Mouse (Mus musculus) heart, embryonic 12.5 days (tissue): ENCODE measurements around the gene Vasp. TPM values are rescaled to one million over a fixed set of nuclear protein-coding genes. Genes with fewer than 3 reads are reported as not detected.
A peak's percentile ranks its signal among the peaks of the same experiment; 100 is the strongest.

Experiments
- ATAC-seq: fragments of 200-750 bp; cut with Nextera tagmentation; 2 replicates; pipeline ENCODE4 v1.8.0; 2017; ENCODE audit warnings: moderate TSS enrichment, moderate library complexity; ENCODE audit not compliant: insufficient number of reproducible peaks, low FRiP score
- H3K27ac ChIP-seq: fragments of 300-500 bp; sonication (generic); 2 replicates; pipeline ENCODE4 v1.5.1; 2016; ENCODE audit warnings: mild to moderate bottlenecking, moderate library complexity; ENCODE audit not compliant: poor library complexity, severe bottlenecking
- H3K27me3 ChIP-seq: fragments of 300-500 bp; sonication (generic); replicated peaks from 2 replicates; pipeline ENCODE4 v1.6.1; 2016; ENCODE audit warnings: mild to moderate bottlenecking, moderate library complexity
- H3K36me3 ChIP-seq: fragments of 300-500 bp; sonication (generic); 2 replicates; pipeline ENCODE4 v1.6.1; 2016; ENCODE audit warnings: mild to moderate bottlenecking, moderate library complexity
- H3K4me1 ChIP-seq: fragments of 300-500 bp; sonication (generic); replicated peaks from 2 replicates; pipeline ENCODE4 v1.6.1; 2016; ENCODE audit warnings: mild to moderate bottlenecking
- H3K4me2 ChIP-seq: fragments of 300-500 bp; sonication (generic); 2 replicates; pipeline ENCODE4 v1.6.1; 2016; ENCODE audit warnings: mild to moderate bottlenecking, moderate library complexity
- H3K4me3 ChIP-seq: fragments of 300-500 bp; sonication (generic); 2 replicates; pipeline ENCODE4 v1.5.1; 2016; ENCODE audit warnings: mild to moderate bottlenecking
- H3K9ac ChIP-seq: fragments of 300-500 bp; sonication (generic); 2 replicates; pipeline ENCODE4 v1.6.1; 2016; ENCODE audit warnings: mild to moderate bottlenecking, moderate library complexity
- H3K9me3 ChIP-seq: fragments of 300-500 bp; sonication (generic); replicated peaks from 2 replicates; pipeline ENCODE4 v1.6.1; 2016; ENCODE audit warnings: mild to moderate bottlenecking, moderate library complexity
- WGBS: fragments of 180-500 bp; shearing (Covaris S2); methylation state at CpG from one replicate; pipeline ENCODE4 v1.1.7; 2016; 5-methylcytosine and 5-hydroxymethylcytosine counted together
- polyA plus RNA-seq: library from polyadenylated mRNA; unstranded; fragments of >200 nt; fragmentation: Nextera tagmentation; extraction: Ambion mirVana; gene quantifications from 2 replicates; pipeline ENCODE4 v1.2.1, GENCODE M21; 2016

Vasp gene
- polyA plus RNA-seq, 1 experiment from 2014 or later, result 93.7 TPM

GRCm38 (mm10) chr7:19302264-19303045 is 30.8 kb upstream of the Vasp start:
- no peaks in the 10 kb centered on the region for H3K36me3 ChIP-seq
- peak overlapping the region; percentile 53 for H3K9ac ChIP-seq
- peaks cover 60% of the 10 kb centered on the region for H3K27me3 ChIP-seq
- no peaks in the 10 kb centered on the region for H3K9me3 ChIP-seq
- 49% methylated on average over 13 of the region's 13 CpGs for WGBS
- peak overlapping the region; percentile 59; the same call in 1 of the 2 replicates for H3K4me2 ChIP-seq
- H3K4me1 ChIP-seq, result peaks cover 30% of the 10 kb centered on the region
- ATAC-seq, result no peak
- H3K4me3 ChIP-seq, result peak overlapping the region; percentile 48; the same call in 1 of the 2 replicates
- no peak overlapping the region for H3K27ac ChIP-seq

- Histone ChIP-seq H3K9me3 (no peaks in the 10 kb centered on the region), H3K36me3 (no peaks in the 10 kb centered on the region), H3K4me2 (peak overlapping the region; percentile 59), H3K27ac (no peak overlapping the region), H3K27me3 (peaks cover 53% of the 10 kb centered on the region), H3K9ac (peak overlapping the region; percentile 53), H3K4me1 (peaks cover 29% of the 10 kb centered on the region), H3K4me3 (peak overlapping the region; percentile 48)
- ATAC-seq, result no peak
- 12% methylated on average over 16 of the region's 16 CpGs for WGBS
These were observed 30.0 kb upstream of the Vasp start for GRCm38 (mm10) chr7:19301461-19302263.

- no peak overlapping the region for H3K27ac ChIP-seq
- H3K4me2 ChIP-seq, result peak overlapping the region; percentile 59
These were observed 29.1 kb upstream of the Vasp start for GRCm38 (mm10) chr7:19300501-19301421.

GRCm38 (mm10) chr7:19299194-19299593 is 27.6 kb upstream of the Vasp start:
- Histone ChIP-seq H3K4me3 (no peak overlapping the region), H3K4me2 (no peak overlapping the region), H3K27ac (no peak overlapping the region), H3K27me3 (peaks cover 28% of the 10 kb centered on the region), H3K9me3 (no peaks in the 10 kb centered on the region), H3K4me1 (peaks cover 21% of the 10 kb centered on the region), H3K36me3 (no peaks in the 10 kb centered on the region), H3K9ac (no peak overlapping the region)
- 16% methylated on average over 3 of the region's 3 CpGs for WGBS
- no peak for ATAC-seq

More at GRCm38 (mm10) chr7:19300501-19301421, 29.1 kb upstream of the Vasp start:
- Histone ChIP-seq H3K4me1 (peaks cover 29% of the 10 kb centered on the region), H3K36me3 (no peaks in the 10 kb centered on the region), H3K4me3 (peak overlapping the region; percentile 48), H3K27me3 (peaks cover 44% of the 10 kb centered on the region), H3K9me3 (no peaks in the 10 kb centered on the region), H3K9ac (no peak overlapping the region)
- 0% methylated on average over 29 of the region's 29 CpGs for WGBS
- ATAC-seq, result peak; percentile 81

- peaks cover 14% of the 10 kb centered on the region for H3K27me3 ChIP-seq
- H3K9ac ChIP-seq, result no peak overlapping the region
- H3K36me3 ChIP-seq, result no peaks in the 10 kb centered on the region
- no peak overlapping the region for H3K27ac ChIP-seq
- H3K4me3 ChIP-seq, result no peak overlapping the region
- ATAC-seq, result no peak
- WGBS, result 85% methylated on average over 5 of the region's 5 CpGs
- H3K9me3 ChIP-seq, result no peaks in the 10 kb centered on the region
- H3K4me1 ChIP-seq, result peaks cover 13% of the 10 kb centered on the region
- no peak overlapping the region for H3K4me2 ChIP-seq
These were observed 26.2 kb upstream of the Vasp start for GRCm38 (mm10) chr7:19297794-19298193.

GRCm38 (mm10) chr7:19297034-19297433 is 25.4 kb upstream of the Vasp start:
- H3K36me3 ChIP-seq, result no peaks in the 10 kb centered on the region
- no peak overlapping the region for H3K4me2 ChIP-seq
- no peak overlapping the region for H3K4me3 ChIP-seq
- peaks cover 6% of the 10 kb centered on the region; the same call in 1 of the 2 replicates for H3K27me3 ChIP-seq
- H3K4me1 ChIP-seq, result peaks cover 13% of the 10 kb centered on the region
- no peak for ATAC-seq
- no peaks in the 10 kb centered on the region for H3K9me3 ChIP-seq
- no peak overlapping the region for H3K9ac ChIP-seq
- H3K27ac ChIP-seq, result no peak overlapping the region
- 83% methylated on average over 6 of the region's 6 CpGs for WGBS

GRCm38 (mm10) chr7:19295503-19296185 is 24.0 kb upstream of the Vasp start:
- Histone ChIP-seq H3K9ac (peak overlapping the region; percentile 68), H3K4me2 (peak overlapping the region; percentile 71)
- 21% methylated on average over 22 of the region's 22 CpGs for WGBS

GRCm38 (mm10) chr7:19290969-19291596 is 19.5 kb upstream of the Vasp start:
- H3K27me3 ChIP-seq, result peaks cover 8% of the 10 kb centered on the region; the same call in 1 of the 2 replicates
- peak overlapping the region; percentile 84 for H3K4me2 ChIP-seq
- peak overlapping the region; percentile 58 for H3K4me3 ChIP-seq
- H3K36me3 ChIP-seq, result no peaks in the 10 kb centered on the region
- H3K9ac ChIP-seq, result peak overlapping the region; percentile 70
- ATAC-seq, result peak; percentile 79
- H3K4me1 ChIP-seq, result peaks cover 23% of the 10 kb centered on the region
- H3K27ac ChIP-seq, result peak overlapping the region; percentile 76
- no peaks in the 10 kb centered on the region for H3K9me3 ChIP-seq
- WGBS, result under 1% methylated on average over 20 of the region's 20 CpGs

More at GRCm38 (mm10) chr7:19295503-19296185, 24.0 kb upstream of the Vasp start:
- peak; percentile 53 for ATAC-seq
- H3K9me3 ChIP-seq, result no peaks in the 10 kb centered on the region
- H3K27ac ChIP-seq, result no peak overlapping the region
- peaks cover 16% of the 10 kb centered on the region for H3K4me1 ChIP-seq
- H3K36me3 ChIP-seq, result no peaks in the 10 kb centered on the region
- no peaks in the 10 kb centered on the region for H3K27me3 ChIP-seq
- peak overlapping the region; percentile 41 for H3K4me3 ChIP-seq

- H3K4me2 ChIP-seq, result no peak overlapping the region
- no peaks in the 10 kb centered on the region for H3K36me3 ChIP-seq
- H3K9ac ChIP-seq, result no peak overlapping the region
- peaks cover 42% of the 10 kb centered on the region for H3K27me3 ChIP-seq
- H3K4me3 ChIP-seq, result no peak overlapping the region
- H3K4me1 ChIP-seq, result peaks cover 11% of the 10 kb centered on the region
- no peak for ATAC-seq
- WGBS, result 26% methylated on average over 4 of the region's 4 CpGs
- no peaks in the 10 kb centered on the region for H3K9me3 ChIP-seq
- H3K27ac ChIP-seq, result no peak overlapping the region
These were observed 13.1 kb upstream of the Vasp start for GRCm38 (mm10) chr7:19284763-19285162.

- Histone ChIP-seq H3K4me3 (peak overlapping the region; percentile 53; the same call in 1 of the 2 replicates), H3K9me3 (no peaks in the 10 kb centered on the region), H3K4me2 (peak overlapping the region; percentile 95), H3K27ac (no peak overlapping the region), H3K36me3 (no peaks in the 10 kb centered on the region), H3K27me3 (peaks cover 55% of the 10 kb centered on the region), H3K4me1 (peaks cover 21% of the 10 kb centered on the region), H3K9ac (no peak overlapping the region)
- 38% methylated on average over 14 of the region's 14 CpGs for WGBS
- no peak for ATAC-seq
These were observed 11.8 kb upstream of the Vasp start for GRCm38 (mm10) chr7:19283406-19283804.
